Mouse (Mus musculus) liver, postnatal 0 days (tissue): ENCODE data around the gene Wnt8b. TPM values are rescaled to one million over a fixed set of nuclear protein-coding genes. Genes with fewer than 3 reads are reported as not detected.

Experiments
- ATAC-seq: fragments of 200-750 bp; cut with Nextera tagmentation; 2 replicates; pipeline ENCODE4 v1.8.0; 2017; ENCODE audit warnings: mild to moderate bottlenecking, moderate library complexity
- DNase-seq: peaks from one replicate; pipeline ENCODE4 v3.0.0-alpha.2; 2016
- H3K27ac ChIP-seq: fragments of 300-500 bp; sonication (generic); 2 replicates; pipeline ENCODE4 v1.5.1; 2014; ENCODE audit warnings: antibody characterized with exemption, moderate library complexity, mild to moderate bottlenecking, low read depth
- H3K27me3 ChIP-seq: fragments of 300-500 bp; sonication (generic); 2 replicates; pipeline ENCODE4 v1.6.1; 2014; ENCODE audit warnings: low read length, control low read depth, mixed read lengths; ENCODE audit not compliant: insufficient read depth
- H3K36me3 ChIP-seq: fragments of 300-500 bp; sonication (generic); replicated peaks from 2 replicates; pipeline ENCODE4 v1.6.1; 2014; ENCODE audit warnings: mild to moderate bottlenecking, control low read depth, low read length, moderate library complexity, mixed read lengths; ENCODE audit not compliant: insufficient read depth
- H3K4me1 ChIP-seq: fragments of 300-500 bp; sonication (generic); 2 replicates; pipeline ENCODE4 v1.6.1; 2014; ENCODE audit warnings: antibody characterized with exemption, mild to moderate bottlenecking, control low read depth; ENCODE audit not compliant: insufficient read depth
- H3K4me2 ChIP-seq: fragments of 300-500 bp; sonication (generic); 2 replicates; pipeline ENCODE4 v1.6.1; 2014; ENCODE audit warnings: low read depth, mild to moderate bottlenecking, low read length, moderate library complexity, mixed read lengths
- H3K4me3 ChIP-seq: fragments of 300-500 bp; sonication (generic); 2 replicates; pipeline ENCODE4 v1.5.1; 2014; ENCODE audit warnings: low read depth, low read length
- H3K9ac ChIP-seq: fragments of 300-500 bp; sonication (generic); replicated peaks from 2 replicates; pipeline ENCODE4 v1.6.1; 2014; ENCODE audit warnings: mild to moderate bottlenecking, moderate library complexity
- H3K9me3 ChIP-seq: fragments of 300-500 bp; sonication (generic); 2 replicates; pipeline ENCODE4 v1.6.1; 2016; ENCODE audit warnings: mild to moderate bottlenecking, control low read depth, low read length, mixed read lengths
- CTCF ChIP-seq: sonication (generic); IDR thresholded peaks from 2 replicates; pipeline ENCODE4 v1.5.1; 2016; ENCODE audit warnings: antibody characterized with exemption, low read depth
- EP300 ChIP-seq: IDR thresholded peaks from 2 replicates; pipeline ENCODE4 v1.6.1; 2016; ENCODE audit warnings: antibody characterized with exemption, low read depth, mild to moderate bottlenecking
- WGBS: fragments of 180-500 bp; shearing (Covaris S2); extraction: QIAGEN DNeasy Blood & Tissue Kit; methylation state at CpG from one replicate; pipeline ENCODE4 v1.1.7; 2014; ENCODE audit not compliant: insufficient replicate concordance; 5-methylcytosine and 5-hydroxymethylcytosine counted together
- polyA plus RNA-seq: library from polyadenylated mRNA; unstranded; fragments of >200 nt; fragmentation: Nextera tagmentation; extraction: Ambion mirVana; gene quantifications from 2 replicates; pipeline ENCODE4 v1.2.1, GENCODE M21; 2015

Gene Wnt8b
- polyA plus RNA-seq, 1 experiment from 2014 or later = not detected

- TF ChIP-seq EP300 (no peak), CTCF (no peak)
- WGBS = 53% methylated on average over 4 of the region's 4 CpGs
- DNase-seq (no peak), ATAC-seq (no peak)
- Histone ChIP-seq H3K4me1 (no peaks in the 10 kb centered on the region), H3K36me3 (no peaks in the 10 kb centered on the region), H3K9me3 (no peaks in the 10 kb centered on the region), H3K9ac (no peak overlapping the region), H3K27ac (no peak overlapping the region), H3K27me3 (peaks cover 18% of the 10 kb centered on the region; the same call in 1 of the 2 replicates), H3K4me3 (no peak overlapping the region), H3K4me2 (no peak overlapping the region)
Observed at GRCm38 (mm10) chr19:44502741-44503140, 9.5 kb downstream of the Wnt8b start.

DNA sequence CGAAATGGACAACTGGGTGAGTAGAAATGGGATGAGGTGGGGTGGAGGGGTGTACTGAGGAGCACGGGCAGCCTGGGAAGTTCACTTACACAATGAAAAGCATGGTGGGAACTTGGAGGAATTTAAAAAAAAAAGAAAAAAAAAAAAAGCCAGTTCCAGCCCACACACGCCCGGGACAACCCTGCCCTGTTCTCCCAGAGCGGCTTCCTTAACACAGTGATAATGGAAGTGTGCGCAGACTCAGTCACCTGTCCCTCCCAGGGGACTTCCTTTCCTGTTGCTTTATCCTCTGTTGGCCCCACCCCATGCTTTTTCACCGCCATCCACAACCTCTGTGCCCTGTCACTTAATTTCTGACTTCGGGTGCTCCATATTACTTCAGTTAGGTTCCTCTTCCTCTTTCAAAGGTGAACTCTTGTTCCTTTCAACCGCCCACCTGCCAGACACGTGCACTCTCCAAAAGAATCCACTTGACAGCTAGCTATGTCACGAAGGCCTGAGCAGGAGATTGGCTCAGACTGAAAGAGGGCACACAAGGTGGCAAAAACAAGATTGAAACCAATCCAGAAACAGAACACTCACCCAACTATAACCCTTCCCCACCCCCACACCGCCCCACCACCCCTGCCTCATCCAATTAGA lies 17.4 kb downstream of the Wnt8b start:
- Histone ChIP-seq H3K36me3 (no peaks in the 10 kb centered on the region), H3K9me3 (no peaks in the 10 kb centered on the region), H3K27ac (no peak overlapping the region), H3K27me3 (peaks cover 75% of the 10 kb centered on the region), H3K4me1 (peaks cover 8% of the 10 kb centered on the region), H3K9ac (no peak overlapping the region), H3K4me2 (no peak overlapping the region), H3K4me3 (0 out of 2 replicates have a peak overlapping the region, but pooled peaks have one; percentile 1)
- no peak for DNase-seq
- 4% methylated on average over 12 of the region's 12 CpGs for WGBS
- no peak for TF ChIP-seq CTCF
- TF ChIP-seq EP300 = no peak
- no peak for ATAC-seq

DNA sequence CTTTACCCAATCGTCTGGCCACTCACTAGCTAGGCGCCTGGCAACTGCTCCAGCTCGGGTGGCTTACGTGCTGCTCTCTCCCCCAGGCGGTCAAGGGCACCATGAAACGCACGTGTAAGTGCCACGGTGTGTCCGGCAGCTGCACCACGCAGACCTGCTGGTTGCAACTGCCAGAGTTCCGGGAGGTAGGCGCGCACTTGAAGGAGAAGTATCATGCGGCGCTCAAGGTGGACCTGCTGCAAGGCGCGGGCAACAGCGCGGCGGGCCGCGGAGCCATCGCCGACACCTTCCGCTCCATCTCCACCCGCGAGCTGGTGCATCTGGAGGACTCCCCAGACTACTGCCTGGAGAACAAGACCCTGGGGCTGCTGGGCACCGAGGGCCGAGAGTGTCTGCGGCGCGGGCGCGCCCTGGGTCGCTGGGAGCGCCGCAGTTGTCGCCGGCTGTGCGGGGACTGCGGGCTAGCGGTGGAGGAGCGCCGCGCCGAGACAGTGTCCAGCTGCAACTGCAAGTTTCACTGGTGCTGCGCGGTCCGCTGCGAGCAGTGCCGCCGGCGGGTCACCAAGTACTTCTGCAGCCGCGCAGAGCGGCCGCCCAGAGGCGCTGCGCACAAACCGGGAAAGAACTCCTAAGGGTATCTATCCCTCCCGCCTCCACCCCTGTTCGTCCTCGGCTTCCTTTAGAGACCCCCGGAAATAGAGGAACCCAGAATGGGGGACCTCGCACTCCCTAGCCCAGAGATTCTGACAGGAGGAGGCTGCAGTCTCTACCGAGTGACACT lies 18.4 kb downstream of the Wnt8b start:
- Histone ChIP-seq H3K27ac (no peak overlapping the region), H3K9me3 (no peaks in the 10 kb centered on the region), H3K4me1 (peaks cover 8% of the 10 kb centered on the region), H3K36me3 (no peaks in the 10 kb centered on the region), H3K4me3 (peak overlapping the region; percentile 25), H3K27me3 (peaks cover 77% of the 10 kb centered on the region), H3K9ac (no peak overlapping the region), H3K4me2 (peak overlapping the region; percentile 57)
- TF ChIP-seq EP300 (no peak), CTCF (no peak)
- ATAC-seq (no peak), DNase-seq (no peak)
- WGBS = 1% methylated on average over 64 of the region's 66 CpGs

GRCm38 (mm10) chr19:44512601-44513000 lies 19.3 kb downstream of the Wnt8b start:
- H3K4me2 ChIP-seq = no peak overlapping the region
- H3K27me3 ChIP-seq = peaks cover 70% of the 10 kb centered on the region
- ATAC-seq (no peak), DNase-seq (no peak)
- no peak overlapping the region for H3K27ac ChIP-seq
- no peaks in the 10 kb centered on the region for H3K36me3 ChIP-seq
- no peak overlapping the region for H3K4me3 ChIP-seq
- H3K4me1 ChIP-seq = peaks cover 8% of the 10 kb centered on the region
- H3K9me3 ChIP-seq = no peaks in the 10 kb centered on the region
- 36% methylated on average over 5 of the region's 5 CpGs for WGBS
- H3K9ac ChIP-seq = no peak overlapping the region
- TF ChIP-seq EP300 = no peak
- no peak for TF ChIP-seq CTCF

DNA sequence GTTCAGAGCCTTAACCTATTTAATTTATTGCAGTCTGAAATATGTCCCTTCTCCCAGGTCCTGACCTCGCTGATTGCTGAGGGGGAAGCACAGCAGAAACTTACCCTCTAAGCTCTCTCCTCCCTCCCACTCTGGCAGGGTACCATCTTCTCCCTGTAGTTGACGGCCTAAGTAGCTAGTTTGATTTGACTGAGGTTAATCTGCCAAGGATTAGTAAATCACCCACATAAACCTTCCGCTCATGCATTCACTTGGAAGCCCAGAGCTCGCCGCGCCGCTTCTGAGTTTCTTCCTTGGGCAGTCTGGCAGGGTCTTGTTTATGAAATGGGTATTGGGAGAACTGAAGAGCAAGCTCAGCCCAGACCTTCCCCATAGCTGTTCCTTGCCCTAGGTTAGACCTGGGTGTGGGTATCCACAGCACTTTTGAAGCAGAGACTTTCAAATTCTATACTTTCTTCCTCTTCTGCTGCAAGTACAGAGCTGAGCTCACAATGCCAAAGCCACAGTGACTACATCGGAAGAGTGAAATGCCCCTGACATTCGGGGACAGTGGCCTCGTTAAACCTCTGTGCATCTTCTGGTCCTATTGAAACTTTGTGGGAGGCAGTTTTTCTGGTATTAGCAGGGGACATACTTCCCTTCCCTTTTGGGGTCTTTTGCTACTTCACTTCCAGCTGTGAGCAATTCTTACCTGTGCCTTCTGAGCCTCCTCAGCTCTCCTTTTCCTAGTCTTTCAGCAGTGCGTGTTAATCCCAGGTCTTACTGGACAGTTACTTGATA lies 20.0 kb downstream of the Wnt8b start:
- H3K9ac ChIP-seq = no peak overlapping the region
- no peak for TF ChIP-seq CTCF
- no peak for TF ChIP-seq EP300
- no peak overlapping the region for H3K4me3 ChIP-seq
- ATAC-seq = no peak
- H3K9me3 ChIP-seq = no peaks in the 10 kb centered on the region
- no peak overlapping the region for H3K27ac ChIP-seq
- DNase-seq = no peak
- H3K4me1 ChIP-seq = peaks cover 8% of the 10 kb centered on the region
- H3K4me2 ChIP-seq = no peak overlapping the region
- peaks cover 70% of the 10 kb centered on the region for H3K27me3 ChIP-seq
- 22% methylated on average over 11 of the region's 11 CpGs for whole genome bisulfite sequencing
- H3K36me3 ChIP-seq = no peaks in the 10 kb centered on the region

DNA sequence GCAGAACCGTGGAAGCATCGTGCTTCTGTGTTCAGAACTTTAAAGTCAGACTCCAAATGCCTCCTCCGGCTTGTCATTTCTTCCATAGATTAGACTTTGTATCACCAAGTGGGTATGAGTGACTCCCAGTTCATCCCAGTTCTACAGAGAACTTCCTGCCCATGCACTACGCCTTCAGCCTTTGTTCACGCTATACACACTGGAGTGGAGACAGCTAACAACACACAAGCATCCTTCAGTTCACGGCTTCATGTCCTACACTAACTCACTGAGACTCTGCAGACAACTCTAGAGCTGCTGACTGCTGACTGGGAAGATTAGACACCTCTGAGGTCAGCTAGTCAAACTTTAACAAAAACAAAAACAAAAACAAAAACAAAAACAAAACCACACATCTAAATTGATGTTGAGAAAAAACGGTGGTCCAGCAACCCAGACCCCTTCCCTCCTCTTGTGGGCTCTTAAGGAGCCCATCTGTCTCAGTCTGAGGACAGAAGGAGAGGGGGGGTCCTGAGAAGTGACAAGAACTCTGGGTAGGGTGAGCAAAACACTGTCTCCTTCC lies 20.7 kb downstream of the Wnt8b start:
- H3K27ac ChIP-seq = no peak overlapping the region
- TF ChIP-seq EP300 (no peak), CTCF (no peak)

More for the DNA sequence above, 20.7 kb downstream of the Wnt8b start:
- Histone ChIP-seq H3K27me3 (peaks cover 65% of the 10 kb centered on the region), H3K4me1 (peaks cover 10% of the 10 kb centered on the region), H3K36me3 (no peaks in the 10 kb centered on the region), H3K9ac (no peak overlapping the region), H3K4me2 (no peak overlapping the region), H3K9me3 (no peaks in the 10 kb centered on the region), H3K4me3 (no peak overlapping the region)
- ATAC-seq (no peak), DNase-seq (no peak)
- WGBS = 24% methylated on average over 7 of the region's 7 CpGs
